Mouse (Mus musculus) embryonic facial prominence, embryonic 15.5 days (tissue): ENCODE data around the gene Tnr. TPM values are rescaled to one million over a fixed set of nuclear protein-coding genes. Genes with fewer than 3 reads are reported as not detected.
A peak's percentile ranks its signal among the peaks of the same experiment; 100 is the strongest.

Experiments used
- ATAC-seq: fragments of 200-750 bp; cut with Nextera tagmentation; 2 replicates; pipeline ENCODE4 v1.8.0; 2017; ENCODE audit warnings: low read depth, moderate TSS enrichment; ENCODE audit not compliant: insufficient number of reproducible peaks, low FRiP score, low TSS enrichment
- H3K27ac ChIP-seq: fragments of 300-500 bp; sonication (generic); replicated peaks from 2 replicates; pipeline ENCODE4 v1.5.1; 2015; ENCODE audit warnings: mild to moderate bottlenecking, inconsistent platforms
- H3K27me3 ChIP-seq: fragments of 300-500 bp; sonication (generic); 2 replicates; pipeline ENCODE4 v1.6.1; 2015; ENCODE audit warnings: inconsistent platforms
- H3K36me3 ChIP-seq: fragments of 300-500 bp; sonication (generic); 2 replicates; pipeline ENCODE4 v1.6.1; 2015; ENCODE audit warnings: mild to moderate bottlenecking, inconsistent platforms
- H3K4me1 ChIP-seq: fragments of 300-500 bp; sonication (generic); 2 replicates; pipeline ENCODE4 v1.6.1; 2015; ENCODE audit warnings: inconsistent platforms
- H3K4me2 ChIP-seq: fragments of 300-500 bp; sonication (generic); replicated peaks from 2 replicates; pipeline ENCODE4 v1.6.1; 2015; ENCODE audit warnings: mild to moderate bottlenecking, inconsistent platforms
- H3K4me3 ChIP-seq: fragments of 300-500 bp; sonication (generic); replicated peaks from 2 replicates; pipeline ENCODE4 v1.5.1; 2015; ENCODE audit warnings: mild to moderate bottlenecking, inconsistent platforms
- H3K9ac ChIP-seq: fragments of 300-500 bp; sonication (generic); 2 replicates; pipeline ENCODE4 v1.6.1; 2015; ENCODE audit warnings: inconsistent platforms
- H3K9me3 ChIP-seq: fragments of 300-500 bp; sonication (generic); replicated peaks from 2 replicates; pipeline ENCODE4 v1.6.1; 2016; ENCODE audit warnings: inconsistent platforms
- WGBS: fragments of 180-500 bp; shearing (Covaris S2); methylation state at CpG from one replicate; pipeline ENCODE4 v1.1.7; 2015; 5-methylcytosine and 5-hydroxymethylcytosine counted together
- polyA plus RNA-seq: library from polyadenylated mRNA; unstranded; fragments of >200 nt; fragmentation: Nextera tagmentation; extraction: Ambion mirVana; gene quantifications from 2 replicates; pipeline ENCODE4 v1.2.1, GENCODE M21; 2015

The Tnr gene
- polyA plus RNA-seq, 1 experiment from 2014 or later = 0.23 TPM

- ATAC-seq = no peak
- Histone ChIP-seq H3K36me3 (no peaks in the 10 kb centered on the region), H3K4me3 (no peak overlapping the region), H3K27ac (no peak overlapping the region), H3K9ac (no peak overlapping the region), H3K4me1 (peaks cover 4% of the 10 kb centered on the region; the same call in 1 of the 2 replicates), H3K27me3 (peaks cover 11% of the 10 kb centered on the region; the same call in 1 of the 2 replicates), H3K9me3 (no peaks in the 10 kb centered on the region), H3K4me2 (peak overlapping the region; percentile 11)
- WGBS = under 1% methylated on average over 18 of the region's 18 CpGs
Observed at GRCm38 (mm10) chr1:159524051-159524549, 531 bp downstream of the Tnr start.

- ATAC-seq = no peak
- H3K9ac ChIP-seq = no peak overlapping the region
- no peak overlapping the region for H3K4me2 ChIP-seq
- no peaks in the 10 kb centered on the region for H3K27me3 ChIP-seq
- H3K9me3 ChIP-seq = no peaks in the 10 kb centered on the region
- 35% methylated on average over 4 of the region's 4 CpGs for WGBS
- no peaks in the 10 kb centered on the region for H3K4me1 ChIP-seq
- H3K36me3 ChIP-seq = no peaks in the 10 kb centered on the region
- no peak overlapping the region for H3K4me3 ChIP-seq
- no peak overlapping the region for H3K27ac ChIP-seq
Observed at GRCm38 (mm10) chr1:159532841-159533569, 9.4 kb downstream of the Tnr start.

- H3K27ac ChIP-seq = no peak overlapping the region
- no peaks in the 10 kb centered on the region for H3K4me1 ChIP-seq
- no peaks in the 10 kb centered on the region for H3K27me3 ChIP-seq
- no peaks in the 10 kb centered on the region for H3K9me3 ChIP-seq
- WGBS = 12% methylated on average over 4 of the region's 4 CpGs
- no peaks in the 10 kb centered on the region for H3K36me3 ChIP-seq
- ATAC-seq = no peak
- H3K4me3 ChIP-seq = no peak overlapping the region
- H3K4me2 ChIP-seq = no peak overlapping the region
- H3K9ac ChIP-seq = no peak overlapping the region
Observed at GRCm38 (mm10) chr1:159535582-159535981, 12.0 kb downstream of the Tnr start.

GRCm38 (mm10) chr1:159537541-159537940, 14.0 kb downstream of the Tnr start:
- H3K27ac ChIP-seq = no peak overlapping the region
- no peaks in the 10 kb centered on the region for H3K9me3 ChIP-seq
- no peaks in the 10 kb centered on the region for H3K36me3 ChIP-seq
- ATAC-seq = no peak
- H3K4me2 ChIP-seq = no peak overlapping the region
- H3K27me3 ChIP-seq = no peaks in the 10 kb centered on the region
- H3K9ac ChIP-seq = no peak overlapping the region
- no peak overlapping the region for H3K4me3 ChIP-seq
- no peaks in the 10 kb centered on the region for H3K4me1 ChIP-seq

- Histone ChIP-seq H3K9ac (no peak overlapping the region), H3K27ac (no peak overlapping the region), H3K4me1 (no peaks in the 10 kb centered on the region), H3K4me3 (no peak overlapping the region), H3K9me3 (no peaks in the 10 kb centered on the region), H3K4me2 (no peak overlapping the region), H3K36me3 (no peaks in the 10 kb centered on the region), H3K27me3 (no peaks in the 10 kb centered on the region)
- no peak for ATAC-seq
- 21% methylated on average over 7 of the region's 7 CpGs for WGBS
Observed at GRCm38 (mm10) chr1:159538076-159538475, 14.5 kb downstream of the Tnr start.

GRCm38 (mm10) chr1:159545470-159546145, 22.0 kb downstream of the Tnr start:
- WGBS = 62% methylated on average over 9 of the region's 9 CpGs
- Histone ChIP-seq H3K4me1 (no peaks in the 10 kb centered on the region), H3K4me3 (no peak overlapping the region), H3K27ac (no peak overlapping the region), H3K4me2 (no peak overlapping the region), H3K36me3 (no peaks in the 10 kb centered on the region), H3K27me3 (no peaks in the 10 kb centered on the region), H3K9ac (no peak overlapping the region), H3K9me3 (no peaks in the 10 kb centered on the region)
- no peak for ATAC-seq

- Histone ChIP-seq H3K4me2 (no peak overlapping the region), H3K36me3 (no peaks in the 10 kb centered on the region), H3K9ac (no peak overlapping the region), H3K9me3 (no peaks in the 10 kb centered on the region), H3K4me1 (peaks cover 5% of the 10 kb centered on the region; the same call in 1 of the 2 replicates), H3K4me3 (no peak overlapping the region), H3K27me3 (no peaks in the 10 kb centered on the region), H3K27ac (no peak overlapping the region)
- ATAC-seq = no peak
- WGBS = 58% methylated on average over 10 of the region's 10 CpGs
Observed at GRCm38 (mm10) chr1:159551036-159551435, 27.5 kb downstream of the Tnr start.

GRCm38 (mm10) chr1:159551591-159552442, 28.2 kb downstream of the Tnr start:
- Histone ChIP-seq H3K4me1 (peaks cover 5% of the 10 kb centered on the region; the same call in 1 of the 2 replicates), H3K36me3 (no peaks in the 10 kb centered on the region), H3K9me3 (no peaks in the 10 kb centered on the region), H3K4me3 (no peak overlapping the region), H3K27ac (no peak overlapping the region), H3K4me2 (no peak overlapping the region), H3K27me3 (no peaks in the 10 kb centered on the region), H3K9ac (no peak overlapping the region)
- ATAC-seq = no peak
- 33% methylated on average over 17 of the region's 17 CpGs for WGBS

- Histone ChIP-seq H3K27ac (no peak overlapping the region), H3K4me3 (no peak overlapping the region), H3K4me2 (no peak overlapping the region), H3K27me3 (no peaks in the 10 kb centered on the region), H3K9ac (no peak overlapping the region), H3K9me3 (no peaks in the 10 kb centered on the region), H3K36me3 (no peaks in the 10 kb centered on the region), H3K4me1 (no peaks in the 10 kb centered on the region)
- ATAC-seq = no peak
- 71% methylated on average over 3 of the region's 3 CpGs for WGBS
Observed at GRCm38 (mm10) chr1:159561616-159562015, 38.0 kb downstream of the Tnr start.

GRCm38 (mm10) chr1:159565129-159565528, 41.6 kb downstream of the Tnr start:
- Histone ChIP-seq H3K4me3 (no peak overlapping the region), H3K27ac (no peak overlapping the region), H3K36me3 (no peaks in the 10 kb centered on the region), H3K4me1 (no peaks in the 10 kb centered on the region), H3K9me3 (no peaks in the 10 kb centered on the region), H3K9ac (no peak overlapping the region), H3K27me3 (no peaks in the 10 kb centered on the region), H3K4me2 (no peak overlapping the region)
- WGBS = 79% methylated on average over 1 of the region's 1 CpGs
- ATAC-seq = no peak

- 76% methylated on average over 6 of the region's 6 CpGs for WGBS
Observed at GRCm38 (mm10) chr1:159566046-159566445, 42.5 kb downstream of the Tnr start.

More at GRCm38 (mm10) chr1:159566046-159566445, 42.5 kb downstream of the Tnr start:
- Histone ChIP-seq H3K9ac (no peak overlapping the region), H3K27me3 (no peaks in the 10 kb centered on the region), H3K4me1 (no peaks in the 10 kb centered on the region), H3K4me2 (no peak overlapping the region), H3K27ac (no peak overlapping the region), H3K36me3 (no peaks in the 10 kb centered on the region), H3K4me3 (no peak overlapping the region), H3K9me3 (no peaks in the 10 kb centered on the region)
- ATAC-seq = no peak
